Mouse (Mus musculus) heart, embryonic 13.5 days (tissue): ENCODE measurements at regions not wholly inside any gene's neighbourhood (a gene's known extent, or its start where the extent isn't known, plus 50 kb on each side); places are given as distances from the start of the nearest gene placed in this dataset.

Experiments used
- ATAC-seq: fragments of 200-750 bp; cut with Nextera tagmentation; 2 replicates; pipeline ENCODE4 v1.8.0; 2017; ENCODE audit warnings: moderate TSS enrichment; ENCODE audit not compliant: insufficient number of reproducible peaks, low FRiP score, low TSS enrichment; ENCODE audit errors: extremely low read depth
- H3K27ac ChIP-seq: fragments of 300-500 bp; sonication (generic); replicated peaks from 2 replicates; pipeline ENCODE4 v1.5.1; 2015; ENCODE audit warnings: moderate library complexity, mild to moderate bottlenecking, inconsistent platforms
- H3K27me3 ChIP-seq: fragments of 300-500 bp; sonication (generic); replicated peaks from 2 replicates; pipeline ENCODE4 v1.6.1; 2015; ENCODE audit warnings: mild to moderate bottlenecking, inconsistent platforms
- H3K36me3 ChIP-seq: fragments of 300-500 bp; sonication (generic); 2 replicates; pipeline ENCODE4 v1.6.1; 2015; ENCODE audit warnings: mild to moderate bottlenecking, inconsistent platforms
- H3K4me1 ChIP-seq: fragments of 300-500 bp; sonication (generic); 2 replicates; pipeline ENCODE4 v1.6.1; 2015; ENCODE audit warnings: inconsistent platforms
- H3K4me2 ChIP-seq: fragments of 300-500 bp; sonication (generic); 2 replicates; pipeline ENCODE4 v1.6.1; 2015; ENCODE audit warnings: inconsistent platforms, mild to moderate bottlenecking, moderate library complexity
- H3K4me3 ChIP-seq: fragments of 300-500 bp; sonication (generic); 2 replicates; pipeline ENCODE4 v1.5.1; 2015; ENCODE audit warnings: moderate library complexity, mild to moderate bottlenecking, inconsistent platforms
- H3K9ac ChIP-seq: fragments of 300-500 bp; sonication (generic); 2 replicates; pipeline ENCODE4 v1.6.1; 2015; ENCODE audit warnings: inconsistent platforms, mild to moderate bottlenecking, moderate library complexity
- H3K9me3 ChIP-seq: fragments of 300-500 bp; sonication (generic); 2 replicates; pipeline ENCODE4 v1.6.1; 2016; ENCODE audit warnings: inconsistent platforms
- WGBS: fragments of 180-500 bp; shearing (Covaris S2); methylation state at CpG from one replicate; pipeline ENCODE4 v1.1.7; 2015; ENCODE audit warnings: mixed read lengths; 5-methylcytosine and 5-hydroxymethylcytosine counted together

DNA sequence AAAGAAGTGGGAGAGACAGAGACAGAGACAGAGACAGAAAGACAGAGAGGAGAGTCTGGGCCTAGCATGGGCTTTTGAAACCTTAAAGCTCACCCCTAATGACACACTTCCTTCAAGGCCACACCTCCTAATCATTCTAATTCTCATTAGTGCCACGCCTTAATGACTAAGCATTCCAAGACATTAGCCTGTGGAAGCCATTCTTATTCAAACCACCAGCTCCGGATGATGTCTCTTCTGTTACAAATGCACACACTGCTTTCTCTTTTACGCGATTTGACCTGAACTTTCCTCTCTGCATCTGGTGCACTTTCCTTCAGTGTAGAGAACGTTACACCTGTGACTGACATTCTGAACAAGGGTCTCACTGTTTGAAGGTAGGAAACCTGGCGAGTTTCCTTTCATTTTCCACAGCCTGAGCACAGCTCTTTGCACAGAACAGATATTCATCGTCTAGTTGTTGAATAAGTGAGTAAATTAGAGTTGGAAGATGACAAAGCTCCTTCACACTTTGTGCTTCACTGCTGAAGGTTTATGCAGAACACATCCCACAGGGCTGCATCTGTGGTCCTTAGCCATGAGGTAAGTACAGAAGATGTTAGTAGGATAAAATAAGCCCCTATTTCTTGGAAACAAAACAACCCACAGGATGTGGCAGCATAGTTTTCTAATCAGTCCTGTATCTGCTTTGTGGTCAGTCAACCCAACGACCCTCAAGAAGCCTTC, 116.8 kb downstream of the Faxc start:
- ATAC-seq, result no peak
- WGBS, result 59% methylated on average over 8 of the region's 8 CpGs
- H3K9me3 ChIP-seq, result no peaks in the 10 kb centered on the region
- no peaks in the 10 kb centered on the region for H3K27me3 ChIP-seq
- H3K9ac ChIP-seq, result no peak overlapping the region
- H3K4me2 ChIP-seq, result no peak overlapping the region
- H3K27ac ChIP-seq, result no peak overlapping the region
- H3K36me3 ChIP-seq, result no peaks in the 10 kb centered on the region
- no peak overlapping the region for H3K4me3 ChIP-seq
- H3K4me1 ChIP-seq, result no peaks in the 10 kb centered on the region

DNA sequence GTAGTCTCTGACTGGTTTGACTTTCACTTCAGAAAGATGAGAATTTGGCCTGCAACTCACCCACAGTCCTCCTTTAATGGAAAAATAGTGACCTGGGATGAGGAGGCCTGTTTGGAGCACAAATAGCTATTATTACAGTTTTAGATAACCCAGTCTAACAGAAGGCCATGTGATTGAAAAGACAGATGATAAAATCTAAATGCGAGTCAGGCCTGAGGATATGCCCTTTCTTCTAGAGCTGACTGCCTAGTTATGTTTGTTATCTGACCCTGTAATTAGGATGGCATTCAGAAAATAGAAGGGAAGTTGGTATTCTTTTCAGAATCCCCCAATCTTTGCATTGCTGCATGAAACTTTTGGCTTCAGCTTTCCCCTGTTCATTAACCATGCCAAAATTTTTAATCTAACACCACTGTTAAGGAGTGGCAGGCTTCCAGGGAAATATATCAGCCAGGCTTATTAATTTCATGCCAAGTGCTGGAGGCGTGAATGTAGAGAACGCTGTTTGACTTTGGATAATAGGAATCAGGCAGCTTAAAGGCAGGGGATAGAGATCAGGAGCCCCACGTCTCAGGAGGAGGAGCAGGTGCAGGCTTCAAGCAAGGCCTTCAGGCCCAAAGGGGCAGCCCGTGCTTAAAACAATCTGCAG, 135.8 kb downstream of the Faxc start:
- no peak overlapping the region for H3K4me2 ChIP-seq
- no peaks in the 10 kb centered on the region for H3K4me1 ChIP-seq
- no peak for ATAC-seq
- no peak overlapping the region for H3K4me3 ChIP-seq
- no peaks in the 10 kb centered on the region for H3K36me3 ChIP-seq
- H3K27ac ChIP-seq, result no peak overlapping the region
- WGBS, result 53% methylated on average over 5 of the region's 5 CpGs
- no peaks in the 10 kb centered on the region for H3K27me3 ChIP-seq
- no peak overlapping the region for H3K9ac ChIP-seq
- H3K9me3 ChIP-seq, result no peaks in the 10 kb centered on the region

DNA sequence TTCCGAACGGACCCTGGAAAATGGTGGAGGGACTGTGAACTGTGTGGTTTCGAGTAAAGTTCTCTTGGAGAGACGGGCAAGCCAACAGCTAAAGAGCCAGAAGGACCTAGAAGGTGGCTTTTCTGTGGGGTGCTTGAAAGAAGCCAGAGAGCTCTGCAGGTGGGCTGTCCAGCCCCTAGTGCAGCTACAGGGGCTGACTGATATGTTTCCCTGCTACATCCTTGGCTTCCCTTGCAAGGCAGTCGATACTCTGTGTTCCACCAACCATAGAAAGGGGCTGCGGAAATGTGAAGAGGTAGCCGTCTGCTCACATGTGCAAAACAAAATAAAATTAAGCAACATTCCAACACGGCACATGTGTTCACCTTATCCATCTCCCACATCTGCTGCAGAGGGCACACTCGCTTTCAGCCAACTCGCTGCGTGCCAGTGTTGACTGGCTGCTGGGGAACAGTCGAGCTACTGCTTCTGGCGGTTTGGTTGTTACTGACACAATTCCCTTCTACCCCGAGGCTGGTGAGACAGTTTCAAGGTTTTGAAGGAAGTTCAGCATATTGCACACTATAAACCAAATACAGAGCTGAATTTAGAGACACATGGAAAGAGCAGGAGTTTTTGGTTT, 136.7 kb downstream of the Faxc start:
- ATAC-seq, result no peak

DNA sequence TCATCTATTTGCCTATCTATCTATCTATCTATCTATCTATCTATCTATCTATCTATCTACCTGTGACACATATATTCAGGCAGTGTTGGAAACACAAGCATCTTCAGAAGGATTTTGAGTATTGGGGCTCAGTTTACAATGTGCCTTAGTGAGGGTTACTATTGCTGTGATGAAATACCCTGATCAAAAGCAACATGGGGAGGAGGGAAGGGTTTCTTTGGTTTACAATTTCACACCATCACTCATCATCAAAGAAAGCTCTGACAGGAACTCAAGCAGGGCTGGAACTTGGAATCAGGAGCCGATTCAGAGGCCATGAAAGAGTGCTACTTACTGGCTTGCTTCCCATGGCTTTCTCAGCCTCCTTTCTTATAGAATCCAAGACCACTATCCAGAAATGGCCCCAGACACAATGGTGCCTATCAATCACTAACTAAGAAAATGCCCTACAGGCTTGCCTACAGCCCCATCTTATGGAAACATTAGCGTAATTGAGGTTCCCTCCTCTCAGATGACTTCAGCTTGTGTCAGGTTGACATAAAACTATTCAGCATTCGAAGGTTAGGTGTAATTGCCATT, 157.2 kb downstream of the Faxc start:
- Histone ChIP-seq H3K27ac (no peak overlapping the region), H3K9me3 (no peaks in the 10 kb centered on the region), H3K4me3 (no peak overlapping the region), H3K27me3 (no peaks in the 10 kb centered on the region), H3K4me1 (no peaks in the 10 kb centered on the region), H3K36me3 (no peaks in the 10 kb centered on the region), H3K9ac (no peak overlapping the region), H3K4me2 (no peak overlapping the region)
- ATAC-seq, result no peak
- WGBS, result 57% methylated on average over 3 of the region's 3 CpGs

More for the DNA sequence above, 136.7 kb downstream of the Faxc start:
- no peak overlapping the region for H3K4me3 ChIP-seq
- H3K4me1 ChIP-seq, result no peaks in the 10 kb centered on the region
- H3K27ac ChIP-seq, result no peak overlapping the region
- no peaks in the 10 kb centered on the region for H3K27me3 ChIP-seq
- no peaks in the 10 kb centered on the region for H3K36me3 ChIP-seq
- H3K4me2 ChIP-seq, result no peak overlapping the region
- H3K9me3 ChIP-seq, result no peaks in the 10 kb centered on the region
- 73% methylated on average over 14 of the region's 14 CpGs for WGBS
- H3K9ac ChIP-seq, result no peak overlapping the region

DNA sequence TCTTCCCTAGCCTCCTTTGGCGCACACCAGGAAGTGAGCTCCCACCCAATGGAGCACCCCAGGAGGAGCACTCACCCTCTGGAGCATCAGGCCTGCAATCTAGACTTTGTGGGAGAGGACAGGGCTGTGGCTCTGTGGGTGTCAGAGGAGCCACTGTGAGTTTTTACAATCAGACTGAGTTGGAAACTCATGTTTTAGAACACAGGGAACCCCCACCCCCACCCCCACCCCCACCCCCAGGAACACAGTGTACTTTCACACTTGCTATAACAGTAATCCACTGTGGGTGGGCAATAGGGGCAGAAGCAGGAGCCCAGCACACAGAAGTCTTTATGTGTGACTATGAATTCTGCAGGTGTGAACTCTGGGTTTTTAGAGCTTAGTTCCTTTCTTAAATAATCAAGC, 158.5 kb downstream of the Faxc start:
- whole genome bisulfite sequencing, result 50% methylated on average over 1 of the region's 1 CpGs
- H3K27ac ChIP-seq, result no peak overlapping the region

DNA sequence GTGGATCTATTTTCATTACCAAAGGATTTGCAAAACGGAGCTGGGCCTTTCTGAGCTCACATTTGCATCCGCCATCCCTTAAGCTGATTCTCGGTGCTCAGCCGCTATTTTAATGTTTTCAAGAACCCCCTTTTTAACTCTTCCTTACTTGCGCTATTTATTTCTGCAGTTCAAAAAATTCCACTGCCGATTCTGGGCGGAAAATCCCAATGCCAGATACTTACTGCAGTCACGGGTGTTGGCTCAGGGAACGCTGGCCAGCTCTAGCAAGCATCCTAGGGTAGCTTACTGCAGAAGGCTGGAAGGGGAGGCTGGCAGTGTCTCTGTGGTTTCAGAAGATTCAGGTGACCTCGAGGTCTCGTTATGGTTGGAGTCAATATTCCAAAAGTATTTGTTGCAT, 159.4 kb downstream of the Faxc start:
- Histone ChIP-seq H3K4me1 (no peaks in the 10 kb centered on the region), H3K27ac (no peak overlapping the region), H3K36me3 (no peaks in the 10 kb centered on the region), H3K4me3 (no peak overlapping the region), H3K4me2 (no peak overlapping the region), H3K27me3 (no peaks in the 10 kb centered on the region), H3K9ac (no peak overlapping the region), H3K9me3 (no peaks in the 10 kb centered on the region)
- WGBS, result 67% methylated on average over 11 of the region's 11 CpGs
- no peak for ATAC-seq

More for the DNA sequence above, 158.5 kb downstream of the Faxc start:
- H3K27me3 ChIP-seq, result no peaks in the 10 kb centered on the region
- no peak for ATAC-seq
- H3K9me3 ChIP-seq, result no peaks in the 10 kb centered on the region
- H3K36me3 ChIP-seq, result no peaks in the 10 kb centered on the region
- H3K4me2 ChIP-seq, result no peak overlapping the region
- no peak overlapping the region for H3K4me3 ChIP-seq
- no peak overlapping the region for H3K9ac ChIP-seq
- no peaks in the 10 kb centered on the region for H3K4me1 ChIP-seq

DNA sequence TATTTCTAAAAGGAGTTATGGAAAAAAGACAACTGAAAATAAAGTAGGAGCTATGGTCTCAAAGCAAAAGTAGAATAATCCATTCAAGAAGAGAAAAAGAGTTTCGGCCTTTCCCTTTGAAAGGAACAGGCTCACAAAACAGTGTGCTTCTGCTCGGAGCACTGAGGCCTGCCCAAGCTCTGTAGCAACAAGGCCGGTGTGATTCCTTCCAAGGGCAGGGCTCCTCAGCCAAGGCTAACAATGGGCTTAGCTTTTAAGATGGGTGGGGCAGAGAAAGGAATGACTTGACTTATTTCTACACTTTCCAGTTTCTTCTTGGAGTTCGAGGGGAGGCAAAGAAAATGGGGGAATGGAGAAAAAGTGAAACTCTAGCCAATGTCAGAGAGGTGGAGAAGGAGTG, 161.4 kb downstream of the Faxc start:
- Histone ChIP-seq H3K4me2 (no peak overlapping the region), H3K4me1 (no peaks in the 10 kb centered on the region), H3K27me3 (no peaks in the 10 kb centered on the region), H3K9me3 (no peaks in the 10 kb centered on the region), H3K9ac (no peak overlapping the region), H3K36me3 (no peaks in the 10 kb centered on the region), H3K27ac (no peak overlapping the region), H3K4me3 (no peak overlapping the region)
- 76% methylated on average over 4 of the region's 4 CpGs for WGBS
- no peak for ATAC-seq

DNA sequence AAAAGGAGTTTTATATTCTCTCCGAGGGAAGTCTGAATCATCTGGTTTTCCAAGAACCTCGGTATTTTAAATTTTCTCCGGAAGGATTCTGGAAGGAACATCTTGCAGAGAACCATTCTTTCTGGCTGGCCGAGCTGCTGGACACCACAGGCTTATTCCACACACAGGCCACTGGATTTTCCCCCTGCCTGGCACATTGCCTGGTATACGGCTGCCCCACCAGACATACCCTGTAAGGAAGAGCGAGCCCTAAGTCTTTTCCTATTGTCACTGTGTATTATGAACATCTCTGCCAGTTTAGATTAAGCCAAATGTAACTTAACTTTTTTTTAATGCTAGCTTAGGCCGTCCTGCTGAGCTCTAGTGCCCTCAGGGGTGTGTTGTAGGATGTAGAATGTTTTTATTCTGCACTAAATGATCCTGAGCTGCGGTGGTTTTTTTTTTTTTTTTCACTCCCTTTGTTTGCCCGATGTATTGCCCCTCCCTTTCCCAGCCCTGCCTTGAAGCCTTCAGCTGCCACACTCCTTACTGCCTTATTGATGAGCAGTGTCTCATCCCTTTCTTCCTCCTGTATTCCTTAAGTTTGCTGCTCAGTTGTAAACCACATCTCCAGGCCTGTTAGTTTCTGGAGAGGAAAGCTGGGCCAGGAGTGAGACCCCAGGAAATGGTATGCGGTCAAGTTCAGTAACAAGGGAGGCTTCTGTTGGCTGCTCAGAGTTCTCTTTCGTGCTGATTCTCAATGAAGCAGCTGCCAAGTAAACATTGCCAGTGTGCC, 164.3 kb downstream of the Faxc start:
- Histone ChIP-seq H3K27ac (no peak overlapping the region), H3K9ac (no peak overlapping the region), H3K4me2 (no peak overlapping the region), H3K27me3 (no peaks in the 10 kb centered on the region), H3K4me1 (no peaks in the 10 kb centered on the region), H3K36me3 (no peaks in the 10 kb centered on the region), H3K4me3 (no peak overlapping the region), H3K9me3 (no peaks in the 10 kb centered on the region)
- no peak for ATAC-seq
- WGBS, result 47% methylated on average over 11 of the region's 11 CpGs

DNA sequence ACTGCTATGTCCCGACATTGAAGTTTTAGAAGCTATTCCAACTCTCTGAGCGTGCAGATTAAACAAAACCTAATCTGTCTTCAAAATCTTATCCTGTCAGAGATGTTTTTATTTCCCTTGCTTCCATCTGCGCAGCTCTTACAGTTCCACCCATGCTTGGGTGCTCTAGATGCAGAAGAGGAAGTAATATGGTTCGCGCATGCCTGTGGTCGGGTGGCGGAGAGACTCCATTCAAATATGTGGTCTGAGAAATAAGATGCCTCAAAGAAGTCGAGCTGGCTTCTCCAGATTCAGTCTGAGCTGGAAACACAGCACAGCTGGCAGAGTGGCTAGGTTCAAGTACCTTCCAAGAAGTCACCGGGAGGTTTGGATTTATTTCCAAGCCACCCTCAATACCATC, 167.5 kb downstream of the Faxc start:
- no peaks in the 10 kb centered on the region for H3K27me3 ChIP-seq
- H3K9me3 ChIP-seq, result no peaks in the 10 kb centered on the region
- H3K36me3 ChIP-seq, result no peaks in the 10 kb centered on the region
- no peaks in the 10 kb centered on the region for H3K4me1 ChIP-seq
- H3K4me2 ChIP-seq, result no peak overlapping the region
- H3K9ac ChIP-seq, result no peak overlapping the region
- WGBS, result 80% methylated on average over 9 of the region's 9 CpGs
- ATAC-seq, result no peak
- H3K4me3 ChIP-seq, result no peak overlapping the region
- H3K27ac ChIP-seq, result no peak overlapping the region

DNA sequence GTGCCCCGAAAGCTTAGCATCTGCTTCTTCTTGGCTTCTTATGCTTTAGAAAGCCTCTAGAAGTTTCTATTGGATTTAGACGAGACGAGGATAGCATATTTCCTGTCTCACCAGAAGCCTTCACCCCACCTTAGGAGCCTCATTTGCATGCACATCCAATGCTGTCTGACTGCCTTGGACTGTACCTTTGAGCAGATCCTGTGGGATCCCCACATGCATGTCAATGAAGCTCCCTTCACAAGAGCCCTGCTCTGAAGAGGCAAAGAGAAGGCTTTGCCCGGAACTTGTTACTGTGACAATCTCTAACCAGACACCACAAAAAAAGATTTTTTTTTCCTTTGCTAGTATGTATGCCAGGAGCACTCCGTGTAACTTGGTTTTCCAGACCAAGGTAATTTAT, 171.3 kb downstream of the Faxc start:
- peaks cover 7% of the 10 kb centered on the region; the same call in 1 of the 2 replicates for H3K4me1 ChIP-seq
- ATAC-seq, result no peak
- no peaks in the 10 kb centered on the region for H3K36me3 ChIP-seq
- no peak overlapping the region for H3K4me2 ChIP-seq
- no peak overlapping the region for H3K9ac ChIP-seq
- 72% methylated on average over 5 of the region's 5 CpGs for WGBS
- H3K9me3 ChIP-seq, result no peaks in the 10 kb centered on the region
- no peak overlapping the region for H3K4me3 ChIP-seq
- no peaks in the 10 kb centered on the region for H3K27me3 ChIP-seq
- H3K27ac ChIP-seq, result no peak overlapping the region

DNA sequence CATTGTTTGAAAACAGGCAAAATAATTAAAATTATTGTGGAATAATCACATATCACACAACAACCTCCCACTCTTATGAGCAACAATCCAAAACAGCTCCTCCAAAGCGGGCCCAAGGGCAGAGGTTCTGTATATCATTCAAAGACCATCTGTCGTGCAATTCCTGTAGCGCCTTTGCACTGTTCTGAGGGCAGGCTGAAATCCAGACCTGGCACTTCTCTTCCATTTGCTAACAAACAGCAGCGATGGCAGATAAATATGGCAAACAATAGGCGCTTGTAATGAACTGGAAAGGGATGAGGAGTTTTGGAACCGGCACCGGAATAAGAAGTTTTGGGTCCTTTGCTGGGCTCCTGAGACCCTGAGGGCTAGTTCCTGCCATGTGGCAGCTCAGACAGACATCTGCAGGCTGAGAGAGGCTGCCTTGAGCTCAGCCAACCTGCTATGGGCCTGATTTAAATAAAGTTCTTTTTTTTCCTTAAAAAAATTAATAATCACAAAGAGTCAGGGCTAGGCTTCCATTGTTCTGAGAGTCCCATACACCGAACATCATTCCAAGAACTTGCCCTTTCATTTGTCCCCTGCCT, 172.0 kb downstream of the Faxc start:
- no peak overlapping the region for H3K4me2 ChIP-seq
- no peaks in the 10 kb centered on the region for H3K9me3 ChIP-seq
- H3K4me1 ChIP-seq, result peaks cover 7% of the 10 kb centered on the region; the same call in 1 of the 2 replicates
- H3K27me3 ChIP-seq, result no peaks in the 10 kb centered on the region
- no peak overlapping the region for H3K27ac ChIP-seq
- H3K4me3 ChIP-seq, result no peak overlapping the region
- 76% methylated on average over 8 of the region's 8 CpGs for WGBS
- ATAC-seq, result no peak
- no peak overlapping the region for H3K9ac ChIP-seq
- H3K36me3 ChIP-seq, result no peaks in the 10 kb centered on the region
